9 mouse cellular contexts compared by ENCODE assay signal in genomic region chr10:81175936-81176465, GRCm38 (mm10). TPM values are rescaled to one million over a fixed set of nuclear protein-coding genes. Genes with fewer than 3 reads are reported as not detected.
DNase-seq lines count a peak whose midpoint lies in the region; ATAC-seq and TF ChIP-seq lines count a peak whose summit lies in the region.
"Had no signal": no experiment of that assay in that cellular context is flagged by ENCODE, and none has a peak within 500 bp of the region (broad histone marks: within the 10 kb centered on the region; RNA-seq: fewer than 3 reads in every experiment).

No protein-coding gene starts in this region.

- 3% methylated on average over 13 of the region's 13 CpGs for WGBS in heart, embryonic 14.5 days
- WGBS in limb, embryonic 15.5 days, result 3% methylated on average over 13 of the region's 13 CpGs
- WGBS in stomach, embryonic 15.5 days, result 3% methylated on average over 13 of the region's 13 CpGs

- H3K27me3 ChIP-seq in ES-Bruce4 (ENCODE audit: control insufficient read depth, insufficient read depth, low read length, poor library complexity, severe bottlenecking), result no peaks in the 10 kb centered on the region
- no peaks in the 10 kb centered on the region for H3K27me3 ChIP-seq in heart, embryonic 14.5 days (ENCODE audit: control insufficient read depth, insufficient read depth, low read length)
- H3K27me3 ChIP-seq in limb, embryonic 15.5 days, result no peaks in the 10 kb centered on the region
- H3K27me3 ChIP-seq in stomach, embryonic 15.5 days (replicated peaks), result no peaks in the 10 kb centered on the region

- DNase-seq in gastrocnemius, postnatal 10 days, result peak; percentile 46
- no peak for DNase-seq in gastrocnemius, adult 18-20 months (ENCODE audit: low spot score)
- DNase-seq in spleen, adult 18-20 months, result no peak
- DNase-seq in left cerebral cortex, postnatal 36 days (ENCODE audit: low spot score in 2 of 2), result no peak

- no peaks in the 10 kb centered on the region for H3K9me3 ChIP-seq in ES-Bruce4 (replicated peaks; ENCODE audit: control insufficient read depth, insufficient read depth, low read length, poor library complexity, severe bottlenecking)
- no peaks in the 10 kb centered on the region for H3K9me3 ChIP-seq in heart, embryonic 14.5 days (ENCODE audit: control insufficient read depth, low read length)
- H3K9me3 ChIP-seq in limb, embryonic 15.5 days, result no peaks in the 10 kb centered on the region
- H3K9me3 ChIP-seq in stomach, embryonic 15.5 days, result no peaks in the 10 kb centered on the region

- TF ChIP-seq POLR2A in ES-Bruce4 (IDR thresholded peaks at IDR 0.05; ENCODE audit: insufficient read depth, low read length), result no peak

- H3K4me1 ChIP-seq in ES-Bruce4 (ENCODE audit: control insufficient read depth, insufficient read depth, low read length), result no peaks in the 10 kb centered on the region
- peaks cover 10 to 38% of the 10 kb centered on the region in 2 experiments; a peak in 3 of 4 replicates for H3K4me1 ChIP-seq in heart, embryonic 14.5 days (ENCODE audit: control insufficient read depth in 2 of 2, insufficient read depth in 2 of 2, low read length in 2 of 2)
- H3K4me1 ChIP-seq in limb, embryonic 15.5 days, result peaks cover 65% of the 10 kb centered on the region
- H3K4me1 ChIP-seq in stomach, embryonic 15.5 days, result peaks cover 52% of the 10 kb centered on the region

- no peak for ATAC-seq in heart, embryonic 14.5 days (ENCODE audit: insufficient number of reproducible peaks, insufficient read depth, low FRiP score, low read depth)
- peak; percentile 10; the same call in 1 of the 2 replicates for ATAC-seq in limb, embryonic 15.5 days (ENCODE audit: insufficient number of reproducible peaks, low FRiP score, low TSS enrichment, low read depth)
- ATAC-seq in stomach, embryonic 15.5 days (ENCODE audit: insufficient read depth, low FRiP score, low read depth), result peak; percentile 2; the same call in 1 of the 2 replicates

- H3K4me3 ChIP-seq in ES-Bruce4 (ENCODE audit: low read depth, low read length), result peak overlapping the region; percentile 55
- peak overlapping the region; percentile 39 to 90 for H3K4me3 ChIP-seq in heart, embryonic 14.5 days (ENCODE audit: control insufficient read depth in 1 of 2, insufficient read depth in 1 of 2, low read depth in 1 of 2, low read length in 2 of 2)
- peak overlapping the region; percentile 70 for H3K4me3 ChIP-seq in limb, embryonic 15.5 days
- H3K4me3 ChIP-seq in stomach, embryonic 15.5 days (replicated peaks), result peak overlapping the region; percentile 94

- TF ChIP-seq CTCF in ES-Bruce4 (IDR thresholded peaks at IDR 0.05; ENCODE audit: low read depth, low read length), result no peak

- peak overlapping the region; percentile 37; the same call in 1 of the 2 replicates for H3K9ac ChIP-seq in ES-Bruce4 (ENCODE audit: low read depth, poor library complexity, severe bottlenecking)
- peak overlapping the region; percentile 62 for H3K9ac ChIP-seq in heart, embryonic 14.5 days (ENCODE audit: low read length)
- no peak overlapping the region for H3K9ac ChIP-seq in limb, embryonic 15.5 days
- H3K9ac ChIP-seq in stomach, embryonic 15.5 days, result peak overlapping the region; percentile 6; the same call in 1 of the 2 replicates

- peak overlapping the region; percentile 95 for H3K4me2 ChIP-seq in heart, embryonic 14.5 days (ENCODE audit: low read length)
- H3K4me2 ChIP-seq in limb, embryonic 15.5 days, result peak overlapping the region; percentile 69
- peak overlapping the region; percentile 67 for H3K4me2 ChIP-seq in stomach, embryonic 15.5 days

- peak overlapping the region; percentile 39 for H3K27ac ChIP-seq in ES-Bruce4 (ENCODE audit: insufficient read depth, low read length)
- H3K27ac ChIP-seq in heart, embryonic 14.5 days (replicated peaks in 1 of 2; ENCODE audit: control insufficient read depth in 1 of 2, insufficient read depth in 1 of 2, low read depth in 2 of 2, low read length in 2 of 2), result peak overlapping the region; percentile 40 to 93
- peak overlapping the region; percentile 91 for H3K27ac ChIP-seq in limb, embryonic 15.5 days
- peak overlapping the region; percentile 79 for H3K27ac ChIP-seq in stomach, embryonic 15.5 days

- intact Hi-C loops in left cerebral cortex, postnatal 36 days (cut with DNase I), result loop anchor here (5.0 kb wide), 1 partner anchor 34 kb away; no protein-coding TSS in a partner anchor

- peaks cover 41% of the 10 kb centered on the region for H3K36me3 ChIP-seq in ES-Bruce4 (ENCODE audit: control insufficient read depth, insufficient read depth, low read length, poor library complexity, severe bottlenecking)
- H3K36me3 ChIP-seq in heart, embryonic 14.5 days (ENCODE audit: control insufficient read depth, insufficient read depth, low read length), result peaks cover 37% of the 10 kb centered on the region
- peaks cover 33% of the 10 kb centered on the region for H3K36me3 ChIP-seq in limb, embryonic 15.5 days
- H3K36me3 ChIP-seq in stomach, embryonic 15.5 days, result peaks cover 36% of the 10 kb centered on the region

- no peak for TF ChIP-seq EP300 in ES-Bruce4 (IDR thresholded peaks at IDR 0.05; ENCODE audit: insufficient read depth, low read depth, low read length)

RNA-seq across cellular contexts. Expression of gene Eef2, which starts 0.4 kb away (rescaled TPM):
- total RNA-seq in gastrocnemius, postnatal 10 days (2021), result 1,000 to 10,000 TPM in 1 of 2 experiments, 100 to 1,000 TPM in 1; 974 to 1,018 TPM
- total RNA-seq in gastrocnemius, adult 18-20 months (2021), result 1,000 to 10,000 TPM; 1,320 to 1,335 TPM
- polyA plus RNA-seq in ES-Bruce4 (2011; ENCODE audit: insufficient read depth, insufficient read length, low read depth, missing spikeins), result 2,442 and 2,478 TPM in 2 replicates
- polyA plus RNA-seq in heart, embryonic 14.5 days (2014; fragmentation: Nextera tagmentation; extraction: Ambion mirVana), result 331 and 337 TPM in 2 replicates
- polyA plus RNA-seq in limb, embryonic 15.5 days (2015; fragmentation: Nextera tagmentation; extraction: Ambion mirVana), result 564 and 615 TPM in 2 replicates
- polyA plus RNA-seq in stomach, embryonic 15.5 days (2015; fragmentation: Nextera tagmentation; extraction: Ambion mirVana), result 517 and 544 TPM in 2 replicates
- 100 to 1,000 TPM; 857 to 954 TPM for total RNA-seq in left cerebral cortex, postnatal 36 days (2021)

RNA-seq across cellular contexts. Expression of gene Dapk3, which starts 6.8 kb away (rescaled TPM):
- 10 to 100 TPM; 29.8 to 30.4 TPM for total RNA-seq in gastrocnemius, postnatal 10 days (2021)
- 10 to 100 TPM; 25.5 to 28.4 TPM for total RNA-seq in gastrocnemius, adult 18-20 months (2021)
- polyA plus RNA-seq in ES-Bruce4 (2011; ENCODE audit: insufficient read depth, insufficient read length, low read depth, missing spikeins), result 61.2 and 64.8 TPM in 2 replicates
- polyA plus RNA-seq in heart, embryonic 14.5 days (2014; fragmentation: Nextera tagmentation; extraction: Ambion mirVana), result 41.5 and 51.0 TPM in 2 replicates
- polyA plus RNA-seq in limb, embryonic 15.5 days (2015; fragmentation: Nextera tagmentation; extraction: Ambion mirVana), result 45.7 and 53.5 TPM in 2 replicates
- 61.9 and 65.4 TPM in 2 replicates for polyA plus RNA-seq in stomach, embryonic 15.5 days (2015; fragmentation: Nextera tagmentation; extraction: Ambion mirVana)
- 10 to 100 TPM; 75.0 to 76.4 TPM for total RNA-seq in left cerebral cortex, postnatal 36 days (2021)

RNA-seq across cellular contexts. Expression of gene 4930442H23Rik, which starts 7.6 kb away (rescaled TPM):
- total RNA-seq in gastrocnemius, postnatal 10 days (2021), result not detected
- total RNA-seq in gastrocnemius, adult 18-20 months (2021), result not detected
- polyA plus RNA-seq in ES-Bruce4 (2011; ENCODE audit: insufficient read depth, insufficient read length, low read depth, missing spikeins), result not detected in 2 replicates
- not detected in 2 replicates for polyA plus RNA-seq in heart, embryonic 14.5 days (2014; fragmentation: Nextera tagmentation; extraction: Ambion mirVana)
- not detected in 2 replicates for polyA plus RNA-seq in limb, embryonic 15.5 days (2015; fragmentation: Nextera tagmentation; extraction: Ambion mirVana)
- 0.10 TPM in 1 of 2 replicates, not detected in the other for polyA plus RNA-seq in stomach, embryonic 15.5 days (2015; fragmentation: Nextera tagmentation; extraction: Ambion mirVana)
- total RNA-seq in left cerebral cortex, postnatal 36 days (2021), result not detected
- total RNA-seq: hematopoietic stem cell, adult 5-6 weeks had no signal

RNA-seq across cellular contexts. Expression of gene Pias4, which starts 8.3 kb away (rescaled TPM):
- 10 to 100 TPM; 10.7 to 13.8 TPM for total RNA-seq in gastrocnemius, postnatal 10 days (2021)
- 10 to 100 TPM; 15.3 to 17.1 TPM for total RNA-seq in gastrocnemius, adult 18-20 months (2021)
- polyA plus RNA-seq in ES-Bruce4 (2011; ENCODE audit: insufficient read depth, insufficient read length, low read depth, missing spikeins), result 36.8 and 44.9 TPM in 2 replicates
- polyA plus RNA-seq in heart, embryonic 14.5 days (2014; fragmentation: Nextera tagmentation; extraction: Ambion mirVana), result 33.5 and 34.0 TPM in 2 replicates
- 48.0 and 50.6 TPM in 2 replicates for polyA plus RNA-seq in limb, embryonic 15.5 days (2015; fragmentation: Nextera tagmentation; extraction: Ambion mirVana)
- 41.8 and 44.9 TPM in 2 replicates for polyA plus RNA-seq in stomach, embryonic 15.5 days (2015; fragmentation: Nextera tagmentation; extraction: Ambion mirVana)
- total RNA-seq in left cerebral cortex, postnatal 36 days (2021), result 10 to 100 TPM; 26.7 to 31.8 TPM

RNA-seq across cellular contexts. Expression of gene Nmrk2, which starts 25.9 kb away (rescaled TPM):
- total RNA-seq in gastrocnemius, postnatal 10 days (2021), result 1 to 10 TPM; 1.7 to 1.8 TPM
- total RNA-seq in gastrocnemius, adult 18-20 months (2021), result 100 to 1,000 TPM in 1 of 2 experiments, 10 to 100 TPM in 1; 59.9 to 118 TPM
- polyA plus RNA-seq in ES-Bruce4 (2011; ENCODE audit: insufficient read depth, insufficient read length, low read depth, missing spikeins), result not detected in 2 replicates
- polyA plus RNA-seq in heart, embryonic 14.5 days (2014; fragmentation: Nextera tagmentation; extraction: Ambion mirVana), result 7.4 and 8.3 TPM in 2 replicates
- polyA plus RNA-seq in limb, embryonic 15.5 days (2015; fragmentation: Nextera tagmentation; extraction: Ambion mirVana), result 0.41 and 1.3 TPM in 2 replicates
- 0.18 and 0.26 TPM in 2 replicates for polyA plus RNA-seq in stomach, embryonic 15.5 days (2015; fragmentation: Nextera tagmentation; extraction: Ambion mirVana)
- total RNA-seq in left cerebral cortex, postnatal 36 days (2021), result under 1 TPM in 1 of 2 experiments, not detected in 1; 0.34 TPM
- total RNA-seq: hematopoietic stem cell, adult 5-6 weeks had no signal

Comparison
In these comparisons a context has a peak if more than half of its experiments do, and no peak if none do; other contexts are left out.
1. H3K27ac ChIP-seq: peak in every context shown above with its lines; median percentile 91 in limb, embryonic 15.5 days; 79 in stomach, embryonic 15.5 days; 66 in heart, embryonic 14.5 days; 39 in ES-Bruce4.